Mouse (Mus musculus) C2C12 (cell line): ENCODE results near the gene Pla2g4d.

ENCODE experiments used
- CEBPB ChIP-seq: IDR thresholded peaks from one replicate; pipeline ENCODE4 v1.6.1; 2011; ENCODE audit warnings: low read depth, mild to moderate bottlenecking, control low read depth, moderate library complexity
- CTCF ChIP-seq: IDR thresholded peaks from one replicate; pipeline ENCODE4 v1.5.1; 2011; ENCODE audit not compliant: control insufficient read depth, insufficient read depth, insufficient read length
- FOSL1 ChIP-seq: IDR thresholded peaks from one replicate; pipeline ENCODE4 v1.8.0; 2011; ENCODE audit warnings: mild to moderate bottlenecking, low read length; ENCODE audit not compliant: poor library complexity, insufficient read depth, severe bottlenecking
- MAX ChIP-seq: IDR thresholded peaks from one replicate; pipeline ENCODE4 v1.6.1; 2011; ENCODE audit warnings: mild to moderate bottlenecking, control low read depth
- MYOD1 ChIP-seq: IDR thresholded peaks from one replicate; pipeline ENCODE4 v1.6.1; 2011; ENCODE audit warnings: low read depth; ENCODE audit not compliant: control insufficient read depth, insufficient read length
- MYOG ChIP-seq: IDR thresholded peaks from one replicate; pipeline ENCODE4 v1.6.1; 2011; ENCODE audit not compliant: control insufficient read depth, insufficient read length; ENCODE audit errors: extremely low read depth
- USF1 ChIP-seq: IDR thresholded peaks from one replicate; pipeline ENCODE4 v1.6.1; 2011; ENCODE audit warnings: low read depth, mild to moderate bottlenecking, control low read depth, moderate library complexity

DNA sequence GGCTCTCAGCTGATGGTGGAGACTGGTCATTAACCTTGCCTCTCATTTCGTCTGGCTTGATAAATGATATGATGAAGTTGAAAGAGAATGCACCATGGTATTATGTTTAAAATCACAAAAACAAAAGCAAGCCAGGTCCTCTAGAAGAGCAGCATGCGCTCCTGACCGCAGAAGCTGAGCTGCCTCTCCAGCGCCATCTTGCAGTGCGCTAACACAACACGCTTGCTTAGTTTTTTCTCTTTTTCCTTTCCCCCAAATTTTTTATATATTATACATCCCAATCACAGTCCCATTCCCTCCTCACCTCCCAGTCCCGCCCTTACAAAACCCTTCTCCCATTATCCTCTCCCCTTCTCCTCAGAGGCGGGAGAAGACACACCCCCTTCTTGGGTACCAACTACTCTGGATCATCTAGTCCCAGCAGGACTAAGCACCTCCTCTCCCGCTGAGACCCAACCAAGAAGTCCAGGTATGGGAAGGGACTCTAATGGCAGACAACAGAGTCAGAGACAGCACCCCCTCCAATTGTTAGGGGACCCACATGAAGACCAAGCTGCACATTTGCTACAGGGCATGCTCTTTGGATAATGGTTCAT is 43.5 kb downstream of the Pla2g4d start:
- no peak for TF ChIP-seq MYOD1
- TF ChIP-seq CEBPB, result no peak
- no peak for TF ChIP-seq CTCF
- TF ChIP-seq MAX, result no peak
- no peak for TF ChIP-seq FOSL1
- no peak for TF ChIP-seq MYOG
- no peak for TF ChIP-seq USF1
